Comparison of ENCODE assay signal across 11 mouse cellular contexts in genomic region chr11:100722493-100723028, GRCm38 (mm10). TPM values are rescaled to one million over a fixed set of nuclear protein-coding genes. Genes with fewer than 3 reads are reported as not detected.
DNase-seq lines count a peak whose midpoint lies in the region; ATAC-seq and TF ChIP-seq lines count a peak whose summit lies in the region.
"Had no signal": no experiment of that assay in that cellular context is flagged by ENCODE, and none has a peak within 500 bp of the region (broad histone marks: within the 10 kb centered on the region; RNA-seq: fewer than 3 reads in every experiment).

No protein-coding gene starts in this region.

- no peak overlapping the region for H3K9ac ChIP-seq in lung, embryonic 16.5 days (ENCODE audit: low read length)
- H3K9ac ChIP-seq in hindbrain, postnatal 0 days (replicated peaks; ENCODE audit: low read length) = no peak overlapping the region
- H3K9ac ChIP-seq in liver, embryonic 15.5 days = peak overlapping the region; percentile 45; the same call in 1 of the 2 replicates
- H3K9ac ChIP-seq: midbrain, embryonic 12.5 days had no signal

- H3K4me1 ChIP-seq in lung, embryonic 16.5 days (replicated peaks; ENCODE audit: control insufficient read depth, insufficient read depth, low read length) = peaks cover 32% of the 10 kb centered on the region
- H3K4me1 ChIP-seq in hindbrain, postnatal 0 days (ENCODE audit: insufficient read depth, low read length) = peaks cover 8% of the 10 kb centered on the region; the same call in 1 of the 2 replicates
- peaks cover 62% of the 10 kb centered on the region for H3K4me1 ChIP-seq in liver, embryonic 15.5 days (replicated peaks)

- H3K9me3 ChIP-seq in lung, embryonic 16.5 days (ENCODE audit: control insufficient read depth, low read length) = no peaks in the 10 kb centered on the region
- no peaks in the 10 kb centered on the region for H3K9me3 ChIP-seq in hindbrain, postnatal 0 days (ENCODE audit: low read length)
- no peaks in the 10 kb centered on the region for H3K9me3 ChIP-seq in liver, embryonic 15.5 days (replicated peaks)
- H3K9me3 ChIP-seq: midbrain, embryonic 12.5 days had no signal

- H3K27ac ChIP-seq in lung, embryonic 16.5 days (ENCODE audit: low read length) = peak overlapping the region; percentile 68
- peak overlapping the region; percentile 28; the same call in 1 of the 2 replicates for H3K27ac ChIP-seq in hindbrain, postnatal 0 days
- H3K27ac ChIP-seq in liver, embryonic 15.5 days (replicated peaks) = peak overlapping the region; percentile 75
- H3K27ac ChIP-seq: midbrain, embryonic 12.5 days had no signal

- no peak overlapping the region for H3K4me3 ChIP-seq in lung, embryonic 16.5 days (ENCODE audit: low read length)
- no peak overlapping the region for H3K4me3 ChIP-seq in hindbrain, postnatal 0 days (ENCODE audit: low read length)
- no peak overlapping the region for H3K4me3 ChIP-seq in liver, embryonic 15.5 days (replicated peaks)
- H3K4me3 ChIP-seq: midbrain, embryonic 12.5 days had no signal

- WGBS in lung, embryonic 16.5 days = 43% methylated on average over 2 of the region's 2 CpGs
- 60% methylated on average over 2 of the region's 2 CpGs for WGBS in hindbrain, postnatal 0 days
- WGBS in liver, embryonic 15.5 days (ENCODE audit: insufficient replicate concordance) = 23% methylated on average over 2 of the region's 2 CpGs

- no peak overlapping the region for H3K4me2 ChIP-seq in lung, embryonic 16.5 days (ENCODE audit: low read depth, low read length)
- H3K4me2 ChIP-seq in hindbrain, postnatal 0 days (ENCODE audit: low read depth, low read length) = no peak overlapping the region
- H3K4me2 ChIP-seq in liver, embryonic 15.5 days = peak overlapping the region; percentile 40
- H3K4me2 ChIP-seq: midbrain, embryonic 12.5 days had no signal

- peaks cover 9% of the 10 kb centered on the region for H3K36me3 ChIP-seq in lung, embryonic 16.5 days (ENCODE audit: control insufficient read depth, insufficient read depth, low read length)
- peaks cover 10% of the 10 kb centered on the region; the same call in 1 of the 2 replicates for H3K36me3 ChIP-seq in hindbrain, postnatal 0 days (ENCODE audit: insufficient read depth, low read length)
- H3K36me3 ChIP-seq in liver, embryonic 15.5 days (replicated peaks) = peaks cover 45% of the 10 kb centered on the region

- H3K27me3 ChIP-seq in lung, embryonic 16.5 days (ENCODE audit: control insufficient read depth, insufficient read depth, low read depth, low read length) = no peaks in the 10 kb centered on the region
- no peaks in the 10 kb centered on the region for H3K27me3 ChIP-seq in hindbrain, postnatal 0 days (ENCODE audit: insufficient read depth, low read length)
- H3K27me3 ChIP-seq in liver, embryonic 15.5 days = no peaks in the 10 kb centered on the region
- H3K27me3 ChIP-seq: midbrain, embryonic 12.5 days had no signal

- intact Hi-C loops in heart, postnatal 14 days (cut with DNase I) = no loop called here

- peak; percentile 85 for DNase-seq in heart, adult 11 months
- DNase-seq in heart, postnatal 14 days = no peak
- no peak for DNase-seq in lung, postnatal 36 days
- DNase-seq in hindbrain, postnatal 0 days (ENCODE audit: low spot score) = no peak
- DNase-seq in urinary bladder, postnatal 4 days (ENCODE audit: low spot score in 2 of 2) = no peak
- no peak for DNase-seq in Muller cell, postnatal 12 days (ENCODE audit: inconsistent ontology term)
- DNase-seq: gastrocnemius, postnatal 25 days had no signal

- TF ChIP-seq CTCF in hindbrain, postnatal 0 days (IDR thresholded peaks at IDR 0.05; ENCODE audit: low read depth) = no peak

- no peak for ATAC-seq in lung, embryonic 16.5 days (ENCODE audit: low read depth)
- ATAC-seq in hindbrain, postnatal 0 days = no peak
- no peak for ATAC-seq in liver, embryonic 15.5 days (ENCODE audit: insufficient read depth)

RNA-seq across cellular contexts. Expression of gene Hspb9, which starts 8.9 kb away (rescaled TPM):
- not detected for total RNA-seq in heart, postnatal 14 days (2021)
- not detected in 2 replicates for polyA plus RNA-seq in lung, embryonic 16.5 days (2015; fragmentation: Nextera tagmentation; extraction: Ambion mirVana)
- not detected in 2 replicates for total RNA-seq in hindbrain, postnatal 0 days (2014; rRNA removed)
- polyA plus RNA-seq in hindbrain, postnatal 0 days (2015; fragmentation: Nextera tagmentation; extraction: Ambion mirVana) = 0.24 and 0.28 TPM in 2 replicates
- 0.24 TPM in 1 of 2 replicates, not detected in the other for polyA plus RNA-seq in liver, embryonic 15.5 days (2015; fragmentation: Nextera tagmentation; extraction: Ambion mirVana)
- total RNA-seq: gastrocnemius, postnatal 25 days had no signal

RNA-seq across cellular contexts. Expression of gene Kat2a, which starts 10.3 kb away (rescaled TPM):
- 10 to 100 TPM; 12.9 to 13.7 TPM for total RNA-seq in heart, postnatal 14 days (2021)
- polyA plus RNA-seq in lung, embryonic 16.5 days (2015; fragmentation: Nextera tagmentation; extraction: Ambion mirVana) = 39.4 and 44.1 TPM in 2 replicates
- total RNA-seq in hindbrain, postnatal 0 days (2014; rRNA removed) = 62.6 and 63.3 TPM in 2 replicates
- 56.0 and 61.7 TPM in 2 replicates for polyA plus RNA-seq in hindbrain, postnatal 0 days (2015; fragmentation: Nextera tagmentation; extraction: Ambion mirVana)
- 13.2 and 14.1 TPM in 2 replicates for polyA plus RNA-seq in liver, embryonic 15.5 days (2015; fragmentation: Nextera tagmentation; extraction: Ambion mirVana)

RNA-seq across cellular contexts. Expression of gene Rab5c, which starts 15.5 kb away (rescaled TPM):
- 10 to 100 TPM; 70.4 to 74.6 TPM for total RNA-seq in heart, postnatal 14 days (2021)
- polyA plus RNA-seq in lung, embryonic 16.5 days (2015; fragmentation: Nextera tagmentation; extraction: Ambion mirVana) = 34.3 and 39.8 TPM in 2 replicates
- 246 and 248 TPM in 2 replicates for total RNA-seq in hindbrain, postnatal 0 days (2014; rRNA removed)
- polyA plus RNA-seq in hindbrain, postnatal 0 days (2015; fragmentation: Nextera tagmentation; extraction: Ambion mirVana) = 34.1 and 34.4 TPM in 2 replicates
- polyA plus RNA-seq in liver, embryonic 15.5 days (2015; fragmentation: Nextera tagmentation; extraction: Ambion mirVana) = 19.2 and 20.2 TPM in 2 replicates

RNA-seq across cellular contexts. Expression of gene Dhx58, which starts 18.5 kb away (rescaled TPM):
- under 1 TPM; 0.76 to 1.00 TPM for total RNA-seq in heart, postnatal 14 days (2021)
- 2.9 and 3.5 TPM in 2 replicates for polyA plus RNA-seq in lung, embryonic 16.5 days (2015; fragmentation: Nextera tagmentation; extraction: Ambion mirVana)
- 0.61 and 1.2 TPM in 2 replicates for total RNA-seq in hindbrain, postnatal 0 days (2014; rRNA removed)
- polyA plus RNA-seq in hindbrain, postnatal 0 days (2015; fragmentation: Nextera tagmentation; extraction: Ambion mirVana) = 2.7 and 3.1 TPM in 2 replicates
- polyA plus RNA-seq in liver, embryonic 15.5 days (2015; fragmentation: Nextera tagmentation; extraction: Ambion mirVana) = 2.7 and 2.8 TPM in 2 replicates

RNA-seq across cellular contexts. Expression of gene Zfp385c, which starts 30.3 kb away (rescaled TPM):
- total RNA-seq in heart, postnatal 14 days (2021) = under 1 TPM; 0.10 to 0.29 TPM
- polyA plus RNA-seq in lung, embryonic 16.5 days (2015; fragmentation: Nextera tagmentation; extraction: Ambion mirVana) = 0.26 TPM in 1 of 2 replicates, not detected in the other
- 9.8 and 13.0 TPM in 2 replicates for total RNA-seq in hindbrain, postnatal 0 days (2014; rRNA removed)
- 10.0 and 11.3 TPM in 2 replicates for polyA plus RNA-seq in hindbrain, postnatal 0 days (2015; fragmentation: Nextera tagmentation; extraction: Ambion mirVana)
- polyA plus RNA-seq in liver, embryonic 15.5 days (2015; fragmentation: Nextera tagmentation; extraction: Ambion mirVana) = not detected in 2 replicates
- polyA plus RNA-seq: C2C12 had no signal
